Mouse (Mus musculus) kidney, embryonic 16.5 days (tissue): ENCODE measurements at regions not wholly inside any gene's neighbourhood (a gene's known extent, or its start where the extent isn't known, plus 50 kb on each side); places are given as distances from the start of the nearest gene placed in this dataset.
"Not testable (repeated sequence)": the region's sequence is repeated elsewhere in the genome, so short reads cannot be mapped to it uniquely, and the experiment has no call there.

Experiments used
- ATAC-seq: fragments of 200-750 bp; cut with Nextera tagmentation; 2 replicates; pipeline ENCODE4 v1.8.0; 2017; ENCODE audit warnings: moderate TSS enrichment; ENCODE audit not compliant: low FRiP score, low TSS enrichment
- H3K27ac ChIP-seq: fragments of 300-500 bp; sonication (generic); 2 replicates; pipeline ENCODE4 v1.5.1; 2014; ENCODE audit warnings: low read length
- H3K27me3 ChIP-seq: fragments of 300-500 bp; sonication (generic); 2 replicates; pipeline ENCODE4 v1.6.1; 2014; ENCODE audit warnings: low read length, control low read depth, mixed read lengths; ENCODE audit not compliant: insufficient read depth
- H3K36me3 ChIP-seq: fragments of 300-500 bp; sonication (generic); 2 replicates; pipeline ENCODE4 v1.6.1; 2014; ENCODE audit warnings: low read length, control low read depth, mixed read lengths; ENCODE audit not compliant: insufficient read depth
- H3K4me1 ChIP-seq: fragments of 300-500 bp; sonication (generic); 2 replicates; pipeline ENCODE4 v1.6.1; 2014; ENCODE audit warnings: low read length, control low read depth, mixed read lengths; ENCODE audit not compliant: insufficient read depth
- H3K4me2 ChIP-seq: fragments of 300-500 bp; sonication (generic); replicated peaks from 2 replicates; pipeline ENCODE4 v1.6.1; 2014; ENCODE audit warnings: low read depth, low read length
- H3K4me3 ChIP-seq: fragments of 300-500 bp; sonication (generic); 2 replicates; pipeline ENCODE4 v1.5.1; 2014; ENCODE audit warnings: mild to moderate bottlenecking, low read length
- H3K9ac ChIP-seq: fragments of 300-500 bp; sonication (generic); replicated peaks from 2 replicates; pipeline ENCODE4 v1.6.1; 2014; ENCODE audit warnings: low read length
- H3K9me3 ChIP-seq: fragments of 300-500 bp; sonication (generic); 2 replicates; pipeline ENCODE4 v1.6.1; 2016; ENCODE audit warnings: low read length, control low read depth
- WGBS: fragments of 180-500 bp; shearing (Covaris S2); extraction: QIAGEN DNeasy Blood & Tissue Kit; methylation state at CpG from one replicate; pipeline ENCODE4 v1.1.7; 2014; 5-methylcytosine and 5-hydroxymethylcytosine counted together

DNA sequence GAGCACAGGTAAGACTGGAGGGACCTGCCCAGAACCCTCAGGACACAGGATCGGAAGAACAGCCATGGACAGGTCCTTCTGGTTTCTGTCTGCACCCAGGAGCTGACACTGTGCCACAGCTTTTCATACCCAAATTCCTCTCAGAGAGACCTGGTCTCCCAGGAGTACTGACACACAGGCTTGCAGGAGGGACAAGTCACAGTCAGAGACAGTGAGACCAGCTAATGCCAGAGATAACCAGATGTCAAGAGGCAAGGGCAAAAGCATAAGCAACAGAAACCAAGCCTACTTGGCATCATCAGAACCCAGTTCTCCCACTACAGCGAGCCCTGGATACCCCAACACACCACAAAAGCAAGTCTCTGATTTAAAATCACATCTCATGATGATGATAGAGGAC lies 122.3 kb downstream of the Gm31371 start:
- not testable (repeated sequence) for H3K27me3 ChIP-seq, H3K9ac ChIP-seq, H3K4me3 ChIP-seq, H3K9me3 ChIP-seq, H3K27ac ChIP-seq, ATAC-seq, H3K36me3 ChIP-seq, H3K4me2 ChIP-seq, H3K4me1 ChIP-seq
- no CpG with 5 or more reads among the region's 2 CpGs for WGBS

- not testable (repeated sequence) for H3K4me1 ChIP-seq, H3K36me3 ChIP-seq, H3K27me3 ChIP-seq, ATAC-seq, H3K4me2 ChIP-seq, H3K4me3 ChIP-seq, H3K27ac ChIP-seq, H3K9ac ChIP-seq, H3K9me3 ChIP-seq
- 70% methylated on average over 1 of the region's 2 CpGs for WGBS
These were observed 124.8 kb downstream of the Gm31371 start for GRCm38 (mm10) chr8:20027956-20028355.

- not testable (repeated sequence) for ATAC-seq, H3K27me3 ChIP-seq, H3K4me1 ChIP-seq, H3K36me3 ChIP-seq, H3K9me3 ChIP-seq, H3K27ac ChIP-seq, H3K4me3 ChIP-seq, H3K4me2 ChIP-seq, H3K9ac ChIP-seq
- 88% methylated on average over 2 of the region's 2 CpGs for whole genome bisulfite sequencing
These were observed 126.9 kb downstream of the Gm31371 start for GRCm38 (mm10) chr8:20030131-20030530.

DNA sequence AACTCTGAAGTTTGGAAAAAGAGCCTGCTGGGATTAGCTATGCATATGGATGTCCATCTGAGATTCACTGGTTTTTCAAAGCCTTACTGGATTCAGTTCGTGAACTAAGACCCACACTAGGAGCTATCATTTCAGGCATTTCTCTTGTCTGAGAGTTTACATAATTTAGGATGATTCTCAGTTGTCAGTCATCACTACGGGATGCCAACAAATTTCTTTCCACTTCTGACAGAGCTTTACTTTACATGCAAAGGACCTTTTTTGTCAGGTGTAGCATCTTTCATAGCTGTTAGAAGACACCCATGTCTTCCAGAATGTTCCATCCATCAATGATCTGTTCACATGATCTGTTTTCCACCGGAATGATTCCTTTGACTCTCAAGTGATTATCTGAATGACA lies 154.4 kb downstream of the Gm31371 start:
- not testable (repeated sequence) for H3K36me3 ChIP-seq
- WGBS: 79% methylated on average over 2 of the region's 3 CpGs

GRCm38 (mm10) chr8:20098121-20098520 lies 194.9 kb downstream of the Gm31371 start:
- WGBS: 78% methylated on average over 4 of the region's 5 CpGs
- H3K36me3 ChIP-seq, H3K27ac ChIP-seq, H3K9me3 ChIP-seq, H3K4me2 ChIP-seq, H3K9ac ChIP-seq, H3K27me3 ChIP-seq, ATAC-seq, H3K4me1 ChIP-seq, H3K4me3 ChIP-seq: not testable (repeated sequence)

More for the DNA sequence above, 154.4 kb downstream of the Gm31371 start:
- H3K4me2 ChIP-seq, H3K4me1 ChIP-seq, H3K4me3 ChIP-seq, H3K9me3 ChIP-seq, H3K27ac ChIP-seq, ATAC-seq, H3K27me3 ChIP-seq, H3K9ac ChIP-seq: not testable (repeated sequence)

DNA sequence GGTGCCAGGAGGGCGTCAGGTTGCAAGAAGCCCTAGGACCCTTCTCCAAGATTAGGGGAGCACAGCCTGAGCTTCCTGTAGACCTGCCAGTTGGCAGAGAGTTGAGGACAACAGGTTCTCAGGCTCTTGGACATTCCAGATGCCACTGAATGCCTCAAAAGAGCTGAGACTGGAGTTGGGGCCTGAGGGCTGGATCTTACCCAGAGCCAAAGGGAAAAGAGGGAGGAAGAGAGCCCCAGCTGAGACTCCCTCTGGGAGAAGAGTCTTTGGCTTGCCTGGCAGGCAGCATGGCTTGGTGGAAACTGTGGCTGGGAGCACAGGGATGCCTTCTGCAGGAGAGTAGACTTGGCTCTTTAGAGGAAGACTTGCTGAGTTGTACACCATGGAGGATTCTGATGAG lies 197.0 kb downstream of the Gm31371 start:
- not testable (repeated sequence) for H3K36me3 ChIP-seq, H3K4me2 ChIP-seq, H3K27me3 ChIP-seq, H3K4me1 ChIP-seq, H3K27ac ChIP-seq, H3K4me3 ChIP-seq, H3K9me3 ChIP-seq, ATAC-seq, H3K9ac ChIP-seq
- WGBS: no CpG with 5 or more reads among the region's 1 CpGs

DNA sequence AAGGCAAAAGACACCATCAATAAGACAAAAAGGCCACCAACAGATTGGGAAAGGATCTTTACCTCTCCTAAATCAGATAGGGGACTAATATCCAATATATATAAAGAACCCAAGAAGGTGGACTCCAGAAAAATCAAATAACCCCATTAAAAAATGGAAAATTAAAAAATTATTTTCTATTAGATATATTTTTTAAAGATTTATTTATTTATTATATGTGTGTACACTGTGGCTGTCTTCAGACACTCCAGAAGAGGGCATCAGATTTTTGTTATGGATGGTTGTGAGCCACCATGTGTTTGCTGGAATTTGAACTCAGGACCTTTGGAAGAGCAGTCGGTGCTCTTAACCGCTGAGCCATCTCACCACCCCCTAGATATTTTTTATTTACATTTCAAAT lies 199.2 kb downstream of the Gm31371 start:
- not testable (repeated sequence) for H3K27me3 ChIP-seq, ATAC-seq, H3K9ac ChIP-seq, H3K4me3 ChIP-seq, H3K4me1 ChIP-seq, H3K4me2 ChIP-seq, H3K9me3 ChIP-seq, H3K36me3 ChIP-seq, H3K27ac ChIP-seq
- no CpG with 5 or more reads among the region's 2 CpGs for WGBS

DNA sequence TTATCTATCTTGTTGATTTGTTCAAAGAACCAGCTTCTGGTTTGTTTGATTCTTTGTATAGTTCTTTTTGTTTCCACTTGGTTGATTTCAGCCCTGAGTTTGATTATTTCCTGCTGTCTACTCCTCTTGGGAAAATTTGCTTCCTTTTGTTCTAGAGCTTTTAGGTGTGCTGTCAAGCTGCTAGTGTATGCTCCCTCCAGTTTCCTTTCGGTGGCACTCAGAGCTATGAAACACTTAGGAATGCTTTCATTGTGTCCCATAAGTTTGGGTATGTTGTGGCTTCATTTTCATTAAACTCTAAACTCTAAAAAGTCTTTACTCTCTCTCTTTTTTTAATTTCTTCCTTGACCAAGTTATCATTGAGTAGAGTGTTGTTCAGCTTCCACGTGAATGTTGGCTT lies 204.0 kb downstream of the Gm31371 start:
- H3K27me3 ChIP-seq, H3K27ac ChIP-seq, H3K4me3 ChIP-seq, H3K4me1 ChIP-seq, H3K9ac ChIP-seq, H3K9me3 ChIP-seq, ATAC-seq, H3K4me2 ChIP-seq, H3K36me3 ChIP-seq: not testable (repeated sequence)
- WGBS: 86% methylated on average over 1 of the region's 2 CpGs

DNA sequence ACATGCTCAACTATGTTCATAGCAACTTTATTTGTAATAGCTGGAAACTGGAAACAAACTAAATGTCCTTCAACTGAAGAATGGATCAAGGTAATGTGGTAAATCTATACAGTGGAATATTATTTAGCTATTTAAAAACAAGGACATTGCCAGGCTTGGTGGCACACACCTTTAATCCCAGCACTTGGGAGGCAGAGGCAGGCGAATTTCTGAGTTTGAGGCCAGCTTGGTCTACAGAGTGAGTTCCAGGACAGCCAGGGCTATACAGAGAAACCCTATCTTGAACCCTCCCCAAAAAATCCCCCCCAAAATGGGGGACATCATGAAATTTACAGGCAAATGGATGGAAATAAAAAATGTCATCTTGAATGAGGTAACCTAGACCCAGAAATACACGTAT lies 213.6 kb downstream of the Gm31371 start:
- H3K27ac ChIP-seq, H3K9ac ChIP-seq, H3K4me2 ChIP-seq, H3K9me3 ChIP-seq, H3K27me3 ChIP-seq, H3K4me3 ChIP-seq, ATAC-seq, H3K4me1 ChIP-seq, H3K36me3 ChIP-seq: not testable (repeated sequence)
- WGBS: 77% methylated on average over 2 of the region's 2 CpGs

- H3K9me3 ChIP-seq, H3K27me3 ChIP-seq, H3K9ac ChIP-seq, H3K4me1 ChIP-seq, ATAC-seq, H3K27ac ChIP-seq, H3K4me3 ChIP-seq, H3K36me3 ChIP-seq, H3K4me2 ChIP-seq: not testable (repeated sequence)
- WGBS: 81% methylated on average over 4 of the region's 4 CpGs
These were observed 216.4 kb downstream of the Gm31371 start for GRCm38 (mm10) chr8:20119581-20119980.

GRCm38 (mm10) chr8:20120186-20120585 lies 217.0 kb downstream of the Gm31371 start:
- H3K9me3 ChIP-seq, ATAC-seq, H3K27me3 ChIP-seq, H3K4me3 ChIP-seq, H3K27ac ChIP-seq, H3K4me1 ChIP-seq, H3K36me3 ChIP-seq, H3K9ac ChIP-seq, H3K4me2 ChIP-seq: not testable (repeated sequence)
- 100% methylated on average over 2 of the region's 2 CpGs for WGBS
